In the genomic region with DNA sequence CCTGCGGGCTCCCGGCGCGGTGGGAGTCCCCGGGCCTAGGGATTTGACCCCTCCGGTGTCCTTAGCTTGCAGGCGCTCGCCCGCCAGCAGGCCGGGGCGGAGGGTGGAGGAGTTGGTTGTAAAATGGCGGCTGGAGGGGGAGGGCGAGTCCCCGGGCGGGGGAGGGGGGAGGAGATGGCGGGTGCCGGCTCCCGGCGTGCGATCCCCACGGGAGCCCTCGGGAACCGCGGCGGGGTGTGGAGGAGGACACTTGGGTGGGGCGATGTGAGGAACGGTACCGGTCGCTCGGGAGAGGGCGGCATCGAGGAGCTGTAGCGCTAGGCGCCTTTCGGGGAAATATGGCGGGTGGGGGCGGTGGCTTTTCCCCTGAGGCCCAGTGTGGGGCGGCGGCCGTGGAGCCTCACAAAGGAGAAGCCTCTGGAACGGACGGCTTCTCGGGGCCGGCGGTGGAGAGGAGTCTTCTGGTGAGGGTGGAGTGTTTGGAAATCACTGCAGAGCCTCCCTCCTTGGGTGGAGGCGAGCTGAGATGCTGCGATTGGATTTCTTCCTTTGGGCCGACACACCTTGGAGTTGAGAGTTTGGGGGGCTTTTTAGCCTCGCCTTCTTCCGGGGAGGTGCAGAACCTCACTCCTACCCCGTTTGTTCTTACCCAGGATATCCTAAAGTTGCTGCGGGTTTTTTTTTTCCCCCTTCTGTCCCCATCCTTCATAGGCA, we compare ENCODE assay signal across 8 mouse cellular contexts. TPM values are rescaled to one million over a fixed set of nuclear protein-coding genes. Genes with fewer than 3 reads are reported as not detected.
DNase-seq lines count a peak whose midpoint lies in the region; ATAC-seq and TF ChIP-seq lines count a peak whose summit lies in the region.

No protein-coding gene starts in this region.

- H3K36me3 ChIP-seq in intestine, embryonic 16.5 days (ENCODE audit: control insufficient read depth, insufficient read depth, low read length) = no peaks in the 10 kb centered on the region
- peaks cover 24% of the 10 kb centered on the region for H3K36me3 ChIP-seq in liver, embryonic 12.5 days
- H3K36me3 ChIP-seq in stomach, postnatal 0 days (ENCODE audit: control insufficient read depth, insufficient read depth, low read length) = no peaks in the 10 kb centered on the region

- H3K4me2 ChIP-seq in intestine, embryonic 16.5 days (ENCODE audit: low read depth, low read length) = peak overlapping the region; percentile 82
- H3K4me2 ChIP-seq in liver, embryonic 12.5 days = peak overlapping the region; percentile 95
- H3K4me2 ChIP-seq in stomach, postnatal 0 days (replicated peaks; ENCODE audit: low read depth) = peak overlapping the region; percentile 74

- H3K4me1 ChIP-seq in intestine, embryonic 16.5 days (ENCODE audit: control insufficient read depth, insufficient read depth, low read length) = peaks cover 31% of the 10 kb centered on the region
- peaks cover 61% of the 10 kb centered on the region for H3K4me1 ChIP-seq in liver, embryonic 12.5 days
- peaks cover 4% of the 10 kb centered on the region for H3K4me1 ChIP-seq in stomach, postnatal 0 days (replicated peaks; ENCODE audit: control insufficient read depth, insufficient read depth)

- ATAC-seq in intestine, embryonic 16.5 days = peak; percentile 72
- peak; percentile 60 for ATAC-seq in liver, embryonic 12.5 days
- peak; percentile 56 for ATAC-seq in monocyte, adult 5-6 weeks (replicated peaks; ENCODE audit: insufficient number of reproducible peaks, low FRiP score, low TSS enrichment, poor library complexity, severe bottlenecking)
- peak; percentile 72 for ATAC-seq in stomach, postnatal 0 days (ENCODE audit: low FRiP score, low TSS enrichment)

- WGBS in intestine, embryonic 16.5 days = under 1% methylated on average over 47 of the region's 52 CpGs
- WGBS in liver, embryonic 12.5 days (ENCODE audit: insufficient replicate concordance) = under 1% methylated on average over 49 of the region's 52 CpGs
- 1% methylated on average over 48 of the region's 52 CpGs for WGBS in stomach, postnatal 0 days

- peak; percentile 52 for TF ChIP-seq EP300 in stomach, postnatal 0 days (optimal IDR thresholded peaks at IDR 0.05)

- TF ChIP-seq CTCF in layer of hippocampus, adult 2 months (conservative IDR thresholded peaks at IDR 0.05) = no peak; the same call in 1 of the 2 replicates
- peak; percentile 31 for TF ChIP-seq CTCF in stomach, postnatal 0 days (IDR thresholded peaks at IDR 0.05; ENCODE audit: low read depth)

- H3K27me3 ChIP-seq in intestine, embryonic 16.5 days (replicated peaks; ENCODE audit: control insufficient read depth, insufficient read depth, low read length) = no peaks in the 10 kb centered on the region
- no peaks in the 10 kb centered on the region for H3K27me3 ChIP-seq in liver, embryonic 12.5 days (replicated peaks)
- H3K27me3 ChIP-seq in stomach, postnatal 0 days (ENCODE audit: control insufficient read depth, insufficient read depth, low read length) = no peaks in the 10 kb centered on the region

- DNase-seq in layer of hippocampus, adult 2 months (ENCODE audit: low spot score in 2 of 2) = peak; percentile 46 to 60
- DNase-seq in layer of hippocampus, postnatal 36 days = no peak
- peak; percentile 83 for DNase-seq in embryo, embryonic 11 days
- DNase-seq in gastrocnemius, postnatal 4 days (ENCODE audit: low spot score in 2 of 2) = peak; percentile 66 to 80
- DNase-seq in stomach, postnatal 0 days (ENCODE audit: low spot score) = peak; percentile 84

- H3K9me3 ChIP-seq in intestine, embryonic 16.5 days (ENCODE audit: control insufficient read depth, low read length) = no peaks in the 10 kb centered on the region
- H3K9me3 ChIP-seq in liver, embryonic 12.5 days (replicated peaks) = no peaks in the 10 kb centered on the region
- H3K9me3 ChIP-seq in stomach, postnatal 0 days (ENCODE audit: control insufficient read depth, low read length) = no peaks in the 10 kb centered on the region

- H3K9ac ChIP-seq in intestine, embryonic 16.5 days (ENCODE audit: low read depth, low read length) = peak overlapping the region; percentile 100
- H3K9ac ChIP-seq in liver, embryonic 12.5 days = peak overlapping the region; percentile 87
- H3K9ac ChIP-seq in stomach, postnatal 0 days (ENCODE audit: low read length) = peak overlapping the region; percentile 98

- peak overlapping the region; percentile 71 for H3K4me3 ChIP-seq in layer of hippocampus, adult 2 months
- H3K4me3 ChIP-seq in intestine, embryonic 16.5 days (ENCODE audit: low read length) = peak overlapping the region; percentile 90
- peak overlapping the region; percentile 91 for H3K4me3 ChIP-seq in liver, embryonic 12.5 days
- peak overlapping the region; percentile 95 for H3K4me3 ChIP-seq in stomach, postnatal 0 days (ENCODE audit: low read depth, low read length)

- peak overlapping the region; percentile 100 for H3K27ac ChIP-seq in layer of hippocampus, adult 2 months
- H3K27ac ChIP-seq in intestine, embryonic 16.5 days (ENCODE audit: low read length) = peak overlapping the region; percentile 97
- peak overlapping the region; percentile 90 for H3K27ac ChIP-seq in liver, embryonic 12.5 days
- peak overlapping the region; percentile 98 for H3K27ac ChIP-seq in stomach, postnatal 0 days (replicated peaks)

RNA-seq across cellular contexts. Expression of gene Ywhae, which starts 0.7 kb away (rescaled TPM):
- 1,000 to 10,000 TPM; 1,140 to 1,236 TPM for total RNA-seq in layer of hippocampus, adult 2 months (2021)
- 1,000 to 10,000 TPM; 1,159 to 1,269 TPM for total RNA-seq in layer of hippocampus, postnatal 36 days (2021)
- 100 to 1,000 TPM; 749 to 818 TPM for total RNA-seq in gastrocnemius, postnatal 4 days (2021)
- 648 and 718 TPM in 2 replicates for polyA plus RNA-seq in intestine, embryonic 16.5 days (2015; fragmentation: Nextera tagmentation; extraction: Ambion mirVana)
- 405 and 415 TPM in 2 replicates for polyA plus RNA-seq in liver, embryonic 12.5 days (2016; fragmentation: Nextera tagmentation; extraction: Ambion mirVana)
- 136 to 226 TPM (median 205 TPM) in 3 replicates for total RNA-seq in monocyte, adult 5-6 weeks (2017)
- 401 and 416 TPM in 2 replicates for polyA plus RNA-seq in stomach, postnatal 0 days (2015; fragmentation: Nextera tagmentation; extraction: Ambion mirVana)

RNA-seq across cellular contexts. Expression of gene Crk, which starts 54.3 kb away (rescaled TPM):
- total RNA-seq in layer of hippocampus, adult 2 months (2021) = 100 to 1,000 TPM; 123 to 136 TPM
- 100 to 1,000 TPM; 129 to 137 TPM for total RNA-seq in layer of hippocampus, postnatal 36 days (2021)
- total RNA-seq in gastrocnemius, postnatal 4 days (2021) = 10 to 100 TPM; 67.5 to 76.6 TPM
- 91.0 and 94.1 TPM in 2 replicates for polyA plus RNA-seq in intestine, embryonic 16.5 days (2015; fragmentation: Nextera tagmentation; extraction: Ambion mirVana)
- 50.2 and 53.6 TPM in 2 replicates for polyA plus RNA-seq in liver, embryonic 12.5 days (2016; fragmentation: Nextera tagmentation; extraction: Ambion mirVana)
- 101 to 126 TPM (median 121 TPM) in 3 replicates for total RNA-seq in monocyte, adult 5-6 weeks (2017)
- polyA plus RNA-seq in stomach, postnatal 0 days (2015; fragmentation: Nextera tagmentation; extraction: Ambion mirVana) = 63.5 and 68.8 TPM in 2 replicates

Comparison
In these comparisons a context has a peak if more than half of its experiments do, and no peak if none do; other contexts are left out.
1. DNase-seq: peak in layer of hippocampus, adult 2 months (2 of 2), embryo, embryonic 11 days (single experiment), gastrocnemius, postnatal 4 days (2 of 2) and stomach, postnatal 0 days (single experiment); none in layer of hippocampus, postnatal 36 days (0 of 2).
2. Peak in every context shown above with its lines, with median percentiles within 50 percentile points of each other: H3K27ac ChIP-seq, H3K4me3 ChIP-seq, ATAC-seq, H3K4me2 ChIP-seq and H3K9ac ChIP-seq.